Mouse (Mus musculus) intestine, embryonic 16.5 days (tissue): ENCODE data around the gene Nudt3. TPM values are rescaled to one million over a fixed set of nuclear protein-coding genes. Genes with fewer than 3 reads are reported as not detected.
A peak's percentile ranks its signal among the peaks of the same experiment; 100 is the strongest.

ENCODE experiments used
- ATAC-seq: fragments of 200-750 bp; cut with Nextera tagmentation; 2 replicates; pipeline ENCODE4 v1.8.0; 2017; ENCODE audit warnings: moderate TSS enrichment, moderate library complexity
- H3K27ac ChIP-seq: fragments of 300-500 bp; sonication (generic); 2 replicates; pipeline ENCODE4 v1.5.1; 2014; ENCODE audit warnings: mild to moderate bottlenecking, low read length
- H3K27me3 ChIP-seq: fragments of 300-500 bp; sonication (generic); replicated peaks from 2 replicates; pipeline ENCODE4 v1.6.1; 2014; ENCODE audit warnings: low read length, control low read depth, mixed read lengths; ENCODE audit not compliant: control insufficient read depth, insufficient read depth
- H3K36me3 ChIP-seq: fragments of 300-500 bp; sonication (generic); 2 replicates; pipeline ENCODE4 v1.6.1; 2014; ENCODE audit warnings: low read length, control low read depth; ENCODE audit not compliant: control insufficient read depth, insufficient read depth
- H3K4me1 ChIP-seq: fragments of 300-500 bp; sonication (generic); 2 replicates; pipeline ENCODE4 v1.6.1; 2014; ENCODE audit warnings: low read length, control low read depth, mixed read lengths; ENCODE audit not compliant: control insufficient read depth, insufficient read depth
- H3K4me2 ChIP-seq: fragments of 300-500 bp; sonication (generic); 2 replicates; pipeline ENCODE4 v1.6.1; 2014; ENCODE audit warnings: low read depth, low read length, control low read depth
- H3K4me3 ChIP-seq: fragments of 300-500 bp; sonication (generic); 2 replicates; pipeline ENCODE4 v1.5.1; 2014; ENCODE audit warnings: mild to moderate bottlenecking, low read length
- H3K9ac ChIP-seq: fragments of 300-500 bp; sonication (generic); 2 replicates; pipeline ENCODE4 v1.6.1; 2014; ENCODE audit warnings: low read depth, low read length
- H3K9me3 ChIP-seq: fragments of 300-500 bp; sonication (generic); 2 replicates; pipeline ENCODE4 v1.6.1; 2016; ENCODE audit warnings: low read length, control low read depth; ENCODE audit not compliant: control insufficient read depth
- WGBS: fragments of 180-500 bp; shearing (Covaris S2); extraction: QIAGEN DNeasy Blood & Tissue Kit; methylation state at CpG from one replicate; pipeline ENCODE4 v1.1.7; 2014; 5-methylcytosine and 5-hydroxymethylcytosine counted together
- polyA plus RNA-seq: library from polyadenylated mRNA; unstranded; fragments of >200 nt; fragmentation: Nextera tagmentation; extraction: Ambion mirVana; gene quantifications from 2 replicates; pipeline ENCODE4 v1.2.1, GENCODE M21; 2015

The Nudt3 gene
- polyA plus RNA-seq, 1 experiment from 2014 or later, result 56.6 TPM

DNA sequence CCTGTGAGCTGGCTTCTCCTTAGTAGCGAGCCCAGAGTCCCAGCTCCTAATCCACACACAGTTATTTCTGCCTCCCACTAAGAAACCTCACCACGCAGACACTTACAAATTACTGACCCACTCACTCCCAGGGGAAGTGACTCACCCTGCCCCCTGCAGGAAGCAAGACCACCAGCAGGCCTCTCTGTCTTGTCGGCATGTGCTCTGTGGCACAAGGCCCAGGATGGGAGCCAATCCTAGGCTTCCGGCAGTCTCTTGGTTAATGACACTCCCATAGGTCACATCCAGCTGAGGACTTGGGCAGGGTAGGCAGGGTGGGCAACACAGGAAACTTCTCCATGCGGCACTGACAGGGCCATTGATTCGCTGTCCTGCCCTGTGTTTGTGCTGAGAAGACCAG lies 45.8 kb downstream of the Nudt3 start:
- no peak overlapping the region for H3K4me2 ChIP-seq
- no peak overlapping the region for H3K9ac ChIP-seq
- H3K4me3 ChIP-seq, result no peak overlapping the region
- no peak for ATAC-seq
- H3K9me3 ChIP-seq, result no peaks in the 10 kb centered on the region
- peaks cover 9% of the 10 kb centered on the region for H3K36me3 ChIP-seq
- WGBS, result 67% methylated on average over 6 of the region's 6 CpGs
- no peak overlapping the region for H3K27ac ChIP-seq
- no peaks in the 10 kb centered on the region for H3K27me3 ChIP-seq
- H3K4me1 ChIP-seq, result peaks cover 12% of the 10 kb centered on the region

- no peak overlapping the region for H3K27ac ChIP-seq
- no peaks in the 10 kb centered on the region for H3K27me3 ChIP-seq
- H3K36me3 ChIP-seq, result peaks cover 7% of the 10 kb centered on the region
- no peak overlapping the region for H3K4me3 ChIP-seq
- no peak overlapping the region for H3K4me2 ChIP-seq
- no peaks in the 10 kb centered on the region for H3K9me3 ChIP-seq
- peaks cover 12% of the 10 kb centered on the region for H3K4me1 ChIP-seq
- no peak overlapping the region for H3K9ac ChIP-seq
- peak; percentile 70 for ATAC-seq
- 68% methylated on average over 7 of the region's 7 CpGs for WGBS
These were observed 47.2 kb downstream of the Nudt3 start for GRCm38 (mm10) chr17:27576056-27576455.

DNA sequence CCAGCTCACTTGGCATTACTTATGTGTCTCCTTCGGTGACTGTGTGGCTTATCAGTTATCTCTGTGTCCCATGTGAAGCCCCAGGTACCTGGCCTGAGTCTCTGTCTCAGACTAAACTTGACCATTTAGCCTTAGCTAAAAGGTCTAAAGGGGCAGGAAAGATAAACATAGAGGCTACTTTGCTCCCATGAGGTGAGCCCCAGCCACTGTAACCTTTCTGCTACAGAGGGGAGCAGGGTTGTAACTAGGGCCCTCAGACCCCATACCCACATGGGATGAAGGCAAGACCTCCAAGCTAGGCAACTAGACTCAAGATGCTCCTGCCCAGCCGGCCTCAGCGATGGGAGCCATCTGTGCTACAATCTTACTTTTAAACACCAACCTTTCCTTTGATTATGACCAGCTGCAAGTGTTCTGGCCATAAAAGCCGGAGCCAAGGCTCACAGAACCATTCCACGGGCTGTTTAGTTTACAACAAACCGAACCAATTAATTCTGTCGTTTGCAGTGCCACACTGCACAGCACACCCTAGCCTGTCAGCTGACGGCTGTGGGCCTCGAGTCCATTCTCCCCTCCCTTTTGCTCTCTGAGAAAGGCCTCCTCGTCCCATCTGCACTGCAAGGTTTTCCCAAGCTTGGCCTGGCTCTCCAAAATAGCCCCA lies 48.0 kb downstream of the Nudt3 start:
- Histone ChIP-seq H3K4me1 (peaks cover 12% of the 10 kb centered on the region), H3K9me3 (no peaks in the 10 kb centered on the region), H3K9ac (no peak overlapping the region), H3K27me3 (no peaks in the 10 kb centered on the region), H3K27ac (no peak overlapping the region), H3K36me3 (peaks cover 6% of the 10 kb centered on the region; the same call in 1 of the 2 replicates), H3K4me3 (no peak overlapping the region), H3K4me2 (no peak overlapping the region)
- ATAC-seq, result no peak
- 54% methylated on average over 10 of the region's 10 CpGs for WGBS

- ATAC-seq, result no peak
- Histone ChIP-seq H3K27ac (no peak overlapping the region), H3K36me3 (peaks cover 3% of the 10 kb centered on the region; the same call in 1 of the 2 replicates), H3K9me3 (no peaks in the 10 kb centered on the region), H3K4me3 (no peak overlapping the region), H3K4me1 (peaks cover 12% of the 10 kb centered on the region), H3K9ac (no peak overlapping the region), H3K4me2 (no peak overlapping the region), H3K27me3 (no peaks in the 10 kb centered on the region)
- 90% methylated on average over 15 of the region's 16 CpGs for WGBS
These were observed 48.7 kb downstream of the Nudt3 start for GRCm38 (mm10) chr17:27574470-27575115.

DNA sequence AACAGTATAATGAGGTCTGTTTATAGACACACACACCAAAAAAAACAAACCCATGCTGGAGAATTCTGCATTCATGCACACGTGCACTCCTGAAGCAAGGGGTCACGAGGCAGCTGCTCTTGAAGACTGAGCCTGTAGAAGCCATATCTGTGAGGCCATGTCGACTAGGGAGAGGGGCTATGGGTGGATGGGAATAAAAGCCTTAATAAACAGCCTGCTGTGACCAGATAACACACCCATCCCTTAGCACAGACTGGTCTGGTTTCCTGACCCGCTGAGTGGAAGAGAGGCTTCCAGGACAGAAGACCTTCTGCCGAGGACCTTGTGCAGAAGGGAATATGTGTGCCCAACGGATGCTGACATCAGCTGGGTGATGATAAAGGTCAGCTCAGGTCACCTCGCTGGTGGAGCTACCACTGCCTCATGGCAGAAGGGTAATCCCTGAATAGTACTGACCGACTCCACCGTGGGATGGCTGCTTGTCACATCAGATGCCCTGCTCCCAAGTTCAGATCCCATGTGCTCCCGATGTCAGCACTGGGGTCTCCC lies 49.4 kb downstream of the Nudt3 start:
- Histone ChIP-seq H3K9me3 (no peaks in the 10 kb centered on the region), H3K4me3 (no peak overlapping the region), H3K36me3 (peaks cover 2% of the 10 kb centered on the region; the same call in 1 of the 2 replicates), H3K9ac (no peak overlapping the region), H3K27me3 (no peaks in the 10 kb centered on the region), H3K4me1 (peaks cover 12% of the 10 kb centered on the region), H3K4me2 (no peak overlapping the region), H3K27ac (no peak overlapping the region)
- ATAC-seq, result no peak
- 87% methylated on average over 10 of the region's 10 CpGs for WGBS

- Histone ChIP-seq H3K9ac (no peak overlapping the region), H3K4me3 (no peak overlapping the region), H3K36me3 (no peaks in the 10 kb centered on the region), H3K4me2 (no peak overlapping the region), H3K27ac (no peak overlapping the region), H3K4me1 (peaks cover 8% of the 10 kb centered on the region), H3K27me3 (no peaks in the 10 kb centered on the region), H3K9me3 (no peaks in the 10 kb centered on the region)
- 70% methylated on average over 8 of the region's 8 CpGs for WGBS
- no peak for ATAC-seq
These were observed 52.0 kb downstream of the Nudt3 start for GRCm38 (mm10) chr17:27571315-27571714.

GRCm38 (mm10) chr17:27568228-27568627 lies 55.1 kb downstream of the Nudt3 start:
- 92% methylated on average over 5 of the region's 5 CpGs for WGBS
- ATAC-seq, result no peak
- no peak overlapping the region for H3K9ac ChIP-seq
- H3K4me3 ChIP-seq, result no peak overlapping the region
- no peaks in the 10 kb centered on the region for H3K27me3 ChIP-seq
- H3K36me3 ChIP-seq, result no peaks in the 10 kb centered on the region
- H3K4me2 ChIP-seq, result no peak overlapping the region
- peaks cover 14% of the 10 kb centered on the region for H3K4me1 ChIP-seq
- no peaks in the 10 kb centered on the region for H3K9me3 ChIP-seq
- H3K27ac ChIP-seq, result no peak overlapping the region

DNA sequence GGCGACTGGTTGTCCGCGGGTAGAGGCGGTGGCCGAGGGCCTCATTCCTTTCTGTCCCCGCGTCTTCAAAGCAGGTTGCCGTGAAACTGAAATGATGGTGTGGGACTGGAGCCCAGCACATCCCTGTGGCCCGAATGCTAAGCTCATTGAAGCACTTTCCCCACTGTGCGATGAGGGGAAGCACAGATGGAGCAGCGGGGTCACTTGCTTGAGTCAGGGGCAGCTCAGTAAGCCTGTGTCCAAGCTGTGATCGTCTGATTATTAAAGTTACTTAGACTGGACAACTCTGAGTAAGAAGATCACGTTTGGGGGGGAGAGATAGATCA lies 57.4 kb downstream of the Nudt3 start:
- WGBS, result 1% methylated on average over 13 of the region's 13 CpGs
- no peaks in the 10 kb centered on the region for H3K36me3 ChIP-seq
- ATAC-seq, result peak; percentile 22

GRCm38 (mm10) chr17:27565163-27565941 lies 57.9 kb downstream of the Nudt3 start, which contains the start of gene AI413582:
Gene AI413582, minus strand, starts transcription at chr17:27565756.
- peak within 1 kb of the TSS; percentile 80 for H3K4me2 ChIP-seq
- peaks cover 28% of the 10 kb centered on the region for H3K4me1 ChIP-seq
- ATAC-seq, result peak; percentile 96
- peak within 1 kb of the TSS; percentile 79 for H3K9ac ChIP-seq
- no peaks in the 10 kb centered on the region for H3K27me3 ChIP-seq
- under 1% methylated on average over 52 of the region's 58 CpGs for WGBS
- 0 out of 2 replicates have a peak within 1 kb of the TSS, but pooled peaks have one; percentile 34 for H3K27ac ChIP-seq
- no peaks in the 10 kb centered on the region for H3K9me3 ChIP-seq
- H3K36me3 ChIP-seq, result no peaks in the 10 kb centered on the region
- peak within 1 kb of the TSS; percentile 73 for H3K4me3 ChIP-seq

More for the DNA sequence above, 57.4 kb downstream of the Nudt3 start:
- Histone ChIP-seq H3K27ac (no peak overlapping the region), H3K9me3 (no peaks in the 10 kb centered on the region), H3K4me3 (peak overlapping the region; percentile 73), H3K27me3 (no peaks in the 10 kb centered on the region), H3K9ac (peak overlapping the region; percentile 79), H3K4me2 (peak overlapping the region; percentile 80), H3K4me1 (peaks cover 28% of the 10 kb centered on the region)
